Mouse (Mus musculus) liver, adult 2 months (tissue): ENCODE results near the gene Apobec3. TPM values are rescaled to one million over a fixed set of nuclear protein-coding genes. Genes with fewer than 3 reads are reported as not detected.
"Not testable (repeated sequence)": the region's sequence is repeated elsewhere in the genome, so short reads cannot be mapped to it uniquely, and the experiment has no call there.

ENCODE experiments used
- DNase-seq: peaks from one replicate; pipeline ENCODE4 v3.0.0-alpha.2; 2011; ENCODE audit warnings: low read depth, low spot score; ENCODE audit errors: extremely low read depth
- H3K27ac ChIP-seq: fragments of 200-500 bp; replicated peaks from 2 replicates; pipeline ENCODE4 v1.5.1; 2012; ENCODE audit warnings: low read depth, mild to moderate bottlenecking, control low read depth, inconsistent platforms, low read length; ENCODE audit not compliant: insufficient read depth
- H3K27me3 ChIP-seq: fragments of 200-500 bp; 2 replicates; pipeline ENCODE4 v1.6.1; 2012; ENCODE audit warnings: mild to moderate bottlenecking, moderate library complexity, low read length, inconsistent platforms; ENCODE audit not compliant: control insufficient read depth, insufficient read depth
- H3K36me3 ChIP-seq: fragments of 200-500 bp; 2 replicates; pipeline ENCODE4 v1.6.1; 2012; ENCODE audit warnings: low read length, inconsistent platforms; ENCODE audit not compliant: control insufficient read depth, insufficient read depth
- H3K4me1 ChIP-seq: fragments of 200-500 bp; 2 replicates; pipeline ENCODE4 v1.6.1; 2011; ENCODE audit warnings: low read length; ENCODE audit not compliant: control insufficient read depth, insufficient read depth
- H3K4me3 ChIP-seq: fragments of 200-500 bp; 2 replicates; pipeline ENCODE4 v1.5.1; 2011; ENCODE audit warnings: low read depth, mild to moderate bottlenecking, control low read depth, low read length, moderate library complexity; ENCODE audit not compliant: insufficient read depth
- H3K79me2 ChIP-seq: fragments of 200-500 bp; 2 replicates; pipeline ENCODE4 v1.6.1; 2012; ENCODE audit warnings: inconsistent platforms, mild to moderate bottlenecking, low read length, moderate library complexity; ENCODE audit not compliant: control insufficient read depth, insufficient read depth
- H3K9ac ChIP-seq: fragments of 200-500 bp; 2 replicates; pipeline ENCODE4 v1.6.1; 2012; ENCODE audit warnings: low read depth, mild to moderate bottlenecking, control low read depth, inconsistent platforms, low read length
- CTCF ChIP-seq: fragments of 200-500 bp; IDR thresholded peaks from 2 replicates; pipeline ENCODE4 v1.5.1; 2011; ENCODE audit warnings: low read depth, low read length, control low read depth
- POLR2A ChIP-seq: fragments of 200-500 bp; IDR thresholded peaks from 2 replicates; pipeline ENCODE4 v1.6.1; 2011; ENCODE audit warnings: low read length, control low read depth; ENCODE audit not compliant: insufficient read depth; ENCODE audit errors: extremely low read depth
- WGBS: fragments of 180-500 bp; shearing (Covaris S2); methylation state at CpG from one replicate; pipeline ENCODE4 v1.1.7; 2018; 5-methylcytosine and 5-hydroxymethylcytosine counted together
- polyA plus RNA-seq: library from polyadenylated mRNA; depleted of rRNA; stranded (reverse); fragments of >200 nt; gene quantifications from 2 replicates; pipeline ENCODE4 v1.2.3, GENCODE M21; 2012
- total RNA-seq: library from RNA; depleted of rRNA; stranded (reverse); fragments of >200 nt; gene quantifications from 2 replicates; pipeline ENCODE4 v1.2.3, GENCODE M21; 2014

The Apobec3 gene
- total and polyA plus RNA-seq, 2 experiments: 2.4 to 2.6 TPM

- no peak for DNase-seq
- TF ChIP-seq POLR2A (no peak), CTCF (no peak)
- Histone ChIP-seq H3K27ac (peak overlapping the region; percentile 47), H3K36me3 (no peaks in the 10 kb centered on the region), H3K4me3 (peak overlapping the region; percentile 71), H3K27me3 (no peaks in the 10 kb centered on the region), H3K9ac (no peak overlapping the region), H3K79me2 (no peaks in the 10 kb centered on the region), H3K4me1 (no peaks in the 10 kb centered on the region; the same call in none of the 2 replicates)
- 70% methylated on average over 15 of the region's 15 CpGs for WGBS
These were observed 1.8 kb downstream of the Apobec3 start for GRCm38 (mm10) chr15:79892995-79893823.

GRCm38 (mm10) chr15:79893824-79894123, 2.3 kb downstream of the Apobec3 start:
- Histone ChIP-seq H3K27me3 (no peaks in the 10 kb centered on the region), H3K4me3 (no peak overlapping the region; the same call in 1 of the 2 replicates), H3K4me1 (no peaks in the 10 kb centered on the region; the same call in none of the 2 replicates), H3K27ac (0 out of 2 replicates have a peak overlapping the region, but pooled peaks have one; percentile 36), H3K9ac (no peak overlapping the region; the same call in 1 of the 2 replicates), H3K79me2 (no peaks in the 10 kb centered on the region), H3K36me3 (no peaks in the 10 kb centered on the region)
- TF ChIP-seq POLR2A: no peak
- no peak for TF ChIP-seq CTCF
- no peak for DNase-seq
- whole genome bisulfite sequencing: 68% methylated on average over 3 of the region's 3 CpGs

GRCm38 (mm10) chr15:79894343-79894742, 2.9 kb downstream of the Apobec3 start:
- 67% methylated on average over 4 of the region's 4 CpGs for WGBS
- no peak overlapping the region for H3K4me3 ChIP-seq
- H3K27ac ChIP-seq: no peak overlapping the region
- no peaks in the 10 kb centered on the region for H3K27me3 ChIP-seq
- no peak for DNase-seq
- H3K79me2 ChIP-seq: no peaks in the 10 kb centered on the region
- H3K4me1 ChIP-seq: no peaks in the 10 kb centered on the region; the same call in none of the 2 replicates
- TF ChIP-seq POLR2A: no peak
- no peak for TF ChIP-seq CTCF
- H3K9ac ChIP-seq: no peak overlapping the region
- no peaks in the 10 kb centered on the region for H3K36me3 ChIP-seq

- H3K27ac ChIP-seq: peak overlapping the region; percentile 36
- not testable (repeated sequence) for H3K4me3 ChIP-seq, H3K27me3 ChIP-seq, DNase-seq, H3K4me1 ChIP-seq, H3K79me2 ChIP-seq, H3K36me3 ChIP-seq, H3K9ac ChIP-seq
- 79% methylated on average over 11 of the region's 23 CpGs for WGBS
These were observed 4.0 kb downstream of the Apobec3 start for GRCm38 (mm10) chr15:79895221-79896079.

GRCm38 (mm10) chr15:79896080-79896725, 4.7 kb downstream of the Apobec3 start:
- 59% methylated on average over 9 of the region's 9 CpGs for WGBS
- no peak overlapping the region for H3K9ac ChIP-seq

More at GRCm38 (mm10) chr15:79896080-79896725, 4.7 kb downstream of the Apobec3 start:
- no peak for TF ChIP-seq POLR2A
- no peak for TF ChIP-seq CTCF
- no peak overlapping the region for H3K4me3 ChIP-seq
- H3K27me3 ChIP-seq: no peaks in the 10 kb centered on the region
- no peaks in the 10 kb centered on the region for H3K36me3 ChIP-seq
- DNase-seq: no peak
- no peaks in the 10 kb centered on the region; the same call in none of the 2 replicates for H3K4me1 ChIP-seq
- H3K27ac ChIP-seq: no peak overlapping the region
- no peaks in the 10 kb centered on the region for H3K79me2 ChIP-seq
